In genomic region chr11:117958197-117958596, GRCm38 (mm10) we compare ENCODE assay signal across 12 mouse cellular contexts. TPM values are rescaled to one million over a fixed set of nuclear protein-coding genes. Genes with fewer than 3 reads are reported as not detected.
DNase-seq lines count a peak whose midpoint lies in the region; ATAC-seq and TF ChIP-seq lines count a peak whose summit lies in the region.
"Had no signal": no experiment of that assay in that cellular context is flagged by ENCODE, and none has a peak within 500 bp of the region (broad histone marks: within the 10 kb centered on the region; RNA-seq: fewer than 3 reads in every experiment).

No protein-coding gene starts in this region.

- no peaks in the 10 kb centered on the region for H3K36me3 ChIP-seq in forebrain, embryonic 10.5 days (replicated peaks)
- H3K36me3 ChIP-seq in forebrain, embryonic 16.5 days (ENCODE audit: control insufficient read depth, insufficient read depth), result no peaks in the 10 kb centered on the region
- no peaks in the 10 kb centered on the region for H3K36me3 ChIP-seq in liver, adult 2 months (ENCODE audit: control insufficient read depth, insufficient read depth, low read length)
- H3K36me3 ChIP-seq in liver, embryonic 11.5 days (ENCODE audit: control insufficient read depth, insufficient read depth, low read length), result no peaks in the 10 kb centered on the region
- H3K36me3 ChIP-seq in thymus, adult 2 months (ENCODE audit: control insufficient read depth, insufficient read depth, low read length), result no peaks in the 10 kb centered on the region
- H3K36me3 ChIP-seq: neural tube, embryonic 12.5 days had no signal

- H3K79me2 ChIP-seq in liver, adult 2 months (ENCODE audit: control insufficient read depth, insufficient read depth, low read length), result no peaks in the 10 kb centered on the region

- no peak overlapping the region for H3K4me2 ChIP-seq in forebrain, embryonic 16.5 days (ENCODE audit: low read length)
- no peak overlapping the region for H3K4me2 ChIP-seq in liver, embryonic 11.5 days
- H3K4me2 ChIP-seq: midbrain, embryonic 11.5 days; neural tube, embryonic 12.5 days had no signal

- no peak for ATAC-seq in forebrain, embryonic 16.5 days
- no peak for ATAC-seq in liver, embryonic 11.5 days (replicated peaks; ENCODE audit: low FRiP score)
- peak; percentile 17 for ATAC-seq in megakaryocyte progenitor cell, adult 5-6 weeks (replicated peaks; ENCODE audit: poor library complexity)
- ATAC-seq: forebrain, postnatal 0 days; intestine, embryonic 16.5 days had no signal

- TF ChIP-seq POLR2A in liver, adult 2 months (IDR thresholded peaks at IDR 0.05; ENCODE audit: extremely low read depth, insufficient read depth, low read length), result no peak
- no peak for TF ChIP-seq POLR2A in cerebellum, adult 2 months (IDR thresholded peaks at IDR 0.05; ENCODE audit: borderline replicate concordance, insufficient read depth, low read length)
- no peak for TF ChIP-seq POLR2A in thymus, adult 2 months (IDR thresholded peaks at IDR 0.05; ENCODE audit: control insufficient read depth, extremely low read depth, insufficient read depth, low read length, poor library complexity)

- H3K27me3 ChIP-seq in forebrain, embryonic 10.5 days (ENCODE audit: poor library complexity, severe bottlenecking), result 0 out of 2 replicates have a peak, but pooled peaks cover 11% of the 10 kb centered on the region
- no peaks in the 10 kb centered on the region for H3K27me3 ChIP-seq in forebrain, embryonic 16.5 days (replicated peaks; ENCODE audit: control insufficient read depth, insufficient read depth, low read length)
- no peaks in the 10 kb centered on the region for H3K27me3 ChIP-seq in liver, adult 2 months (ENCODE audit: control insufficient read depth, insufficient read depth, low read length)
- peaks cover 10% of the 10 kb centered on the region; the same call in 1 of the 2 replicates for H3K27me3 ChIP-seq in liver, embryonic 11.5 days (replicated peaks; ENCODE audit: control insufficient read depth, insufficient read depth, low read length)
- H3K27me3 ChIP-seq in cerebellum, adult 2 months (ENCODE audit: control insufficient read depth, insufficient read depth, low read length), result no peaks in the 10 kb centered on the region
- H3K27me3 ChIP-seq in thymus, adult 2 months (ENCODE audit: control insufficient read depth, insufficient read depth, low read length), result no peaks in the 10 kb centered on the region
- H3K27me3 ChIP-seq: neural tube, embryonic 12.5 days had no signal

- H3K9me3 ChIP-seq in forebrain, embryonic 10.5 days, result no peaks in the 10 kb centered on the region
- H3K9me3 ChIP-seq in forebrain, embryonic 16.5 days (ENCODE audit: control insufficient read depth, low read length), result no peaks in the 10 kb centered on the region
- no peaks in the 10 kb centered on the region for H3K9me3 ChIP-seq in liver, embryonic 11.5 days (ENCODE audit: control insufficient read depth, low read length)
- H3K9me3 ChIP-seq: neural tube, embryonic 12.5 days had no signal

- no peak overlapping the region for H3K4me3 ChIP-seq in forebrain, embryonic 10.5 days
- no peak overlapping the region for H3K4me3 ChIP-seq in forebrain, embryonic 16.5 days (replicated peaks; ENCODE audit: low read length)
- H3K4me3 ChIP-seq in liver, adult 2 months (ENCODE audit: insufficient read depth, low read depth, low read length), result no peak overlapping the region
- no peak overlapping the region for H3K4me3 ChIP-seq in liver, embryonic 11.5 days (ENCODE audit: low read depth, low read length)
- H3K4me3 ChIP-seq in cerebellum, adult 2 months (replicated peaks; ENCODE audit: insufficient read depth, low read depth, low read length), result no peak overlapping the region
- no peak overlapping the region for H3K4me3 ChIP-seq in thymus, adult 2 months (ENCODE audit: control insufficient read depth, insufficient read depth, low read length)
- H3K4me3 ChIP-seq: neural tube, embryonic 12.5 days had no signal

- TF ChIP-seq CTCF in liver, adult 2 months (IDR thresholded peaks at IDR 0.05; ENCODE audit: low read depth, low read length), result no peak
- no peak for TF ChIP-seq CTCF in cerebellum, adult 2 months (IDR thresholded peaks at IDR 0.05; ENCODE audit: borderline replicate concordance, insufficient read depth, low read depth, low read length)
- TF ChIP-seq CTCF in thymus, adult 2 months (IDR thresholded peaks at IDR 0.05; ENCODE audit: borderline replicate concordance, control insufficient read depth, extremely low read depth, insufficient read depth, low read length, poor library complexity), result no peak

- no peak overlapping the region for H3K9ac ChIP-seq in forebrain, embryonic 16.5 days (replicated peaks; ENCODE audit: low read depth, low read length)
- H3K9ac ChIP-seq in liver, adult 2 months (ENCODE audit: low read depth, low read length), result no peak overlapping the region
- H3K9ac ChIP-seq in liver, embryonic 11.5 days (ENCODE audit: low read depth, low read length), result no peak overlapping the region
- H3K9ac ChIP-seq: forebrain, postnatal 0 days; neural tube, embryonic 12.5 days had no signal

- WGBS in forebrain, embryonic 10.5 days, result 78% methylated on average over 7 of the region's 7 CpGs
- WGBS in forebrain, embryonic 16.5 days, result 35% methylated on average over 7 of the region's 7 CpGs
- WGBS in liver, adult 2 months, result 19% methylated on average over 7 of the region's 7 CpGs
- 59% methylated on average over 7 of the region's 7 CpGs for WGBS in liver, embryonic 11.5 days
- 74% methylated on average over 7 of the region's 7 CpGs for WGBS in cerebellum, adult 2 months
- WGBS in thymus, adult 2 months, result 60% methylated on average over 7 of the region's 7 CpGs

- peak overlapping the region; percentile 46; the same call in 1 of the 2 replicates for H3K27ac ChIP-seq in forebrain, embryonic 10.5 days
- no peak overlapping the region for H3K27ac ChIP-seq in forebrain, embryonic 16.5 days (ENCODE audit: low read length)
- H3K27ac ChIP-seq in liver, adult 2 months (replicated peaks; ENCODE audit: insufficient read depth, low read depth, low read length), result peak overlapping the region; percentile 19
- H3K27ac ChIP-seq in liver, embryonic 11.5 days (ENCODE audit: low read depth, low read length), result no peak overlapping the region
- H3K27ac ChIP-seq in cerebellum, adult 2 months (ENCODE audit: insufficient read depth, low read length), result no peak overlapping the region
- H3K27ac ChIP-seq in thymus, adult 2 months (ENCODE audit: control insufficient read depth, insufficient read depth, low read length), result no peak overlapping the region
- H3K27ac ChIP-seq: neural tube, embryonic 12.5 days had no signal

- no peak for DNase-seq in forebrain, embryonic 10.5 days (ENCODE audit: extremely low spot score, low spot score)
- DNase-seq in liver, adult 2 months (ENCODE audit: extremely low read depth, low read depth, low spot score), result peak; percentile 86
- no peak for DNase-seq in liver, embryonic 11.5 days (ENCODE audit: low spot score)
- peak; percentile 81 to 89 for DNase-seq in adrenal gland, postnatal 36 days
- no peak for DNase-seq in cerebellum, adult 2 months
- DNase-seq in thymus, adult 2 months, result no peak
- DNase-seq: forebrain, postnatal 0 days had no signal

- peaks cover 73% of the 10 kb centered on the region for H3K4me1 ChIP-seq in forebrain, embryonic 10.5 days
- peaks cover 30% of the 10 kb centered on the region for H3K4me1 ChIP-seq in forebrain, embryonic 16.5 days (replicated peaks; ENCODE audit: control insufficient read depth, insufficient read depth, low read length)
- H3K4me1 ChIP-seq in liver, adult 2 months (ENCODE audit: control insufficient read depth, insufficient read depth, low read length), result peaks cover 31% of the 10 kb centered on the region
- H3K4me1 ChIP-seq in liver, embryonic 11.5 days (replicated peaks; ENCODE audit: control insufficient read depth, insufficient read depth, low read length), result peaks cover 24% of the 10 kb centered on the region
- no peaks in the 10 kb centered on the region; the same call in 1 of the 2 replicates for H3K4me1 ChIP-seq in cerebellum, adult 2 months (ENCODE audit: control insufficient read depth, insufficient read depth, low read length)
- peaks cover 56% of the 10 kb centered on the region for H3K4me1 ChIP-seq in thymus, adult 2 months (replicated peaks; ENCODE audit: control insufficient read depth, insufficient read depth, low read length)

RNA-seq across cellular contexts. Expression of gene Socs3, which starts 11.7 kb away (rescaled TPM):
- polyA plus RNA-seq in forebrain, embryonic 10.5 days (2016; fragmentation: Nextera tagmentation; extraction: Ambion mirVana), result 13.6 and 14.7 TPM in 2 replicates
- polyA plus RNA-seq in forebrain, embryonic 16.5 days (2015; fragmentation: Nextera tagmentation; extraction: Ambion mirVana), result 11.7 and 13.7 TPM in 2 replicates
- total RNA-seq in liver, adult 2 months (2014; rRNA removed), result 2.0 and 2.4 TPM in 2 replicates
- 4.0 and 7.5 TPM in 2 replicates for polyA plus RNA-seq in liver, adult 2 months (2012; rRNA removed)
- 3.7 and 4.6 TPM in 2 replicates for polyA plus RNA-seq in liver, embryonic 11.5 days (2014; fragmentation: Nextera tagmentation; extraction: Ambion mirVana)
- 10 to 100 TPM in 1 of 2 experiments, 1 to 10 TPM in 1; 6.6 to 17.5 TPM for total RNA-seq in adrenal gland, postnatal 36 days (2021)
- total RNA-seq in megakaryocyte progenitor cell, adult 5-6 weeks (2015), result 0.76 and 0.96 TPM in 2 replicates
- 0.79 and 1.1 TPM in 2 replicates for total RNA-seq in megakaryocyte progenitor cell, adult 5-6 weeks (2017)
- 1.6 and 2.1 TPM in 2 replicates for polyA plus RNA-seq in cerebellum, adult 2 months (2012; rRNA removed)
- 44.3 and 45.7 TPM in 2 replicates for polyA plus RNA-seq in thymus, adult 2 months (2012; rRNA removed)

RNA-seq across cellular contexts. Expression of gene Pgs1, which starts 27.9 kb away (rescaled TPM):
- 43.8 and 44.7 TPM in 2 replicates for polyA plus RNA-seq in forebrain, embryonic 10.5 days (2016; fragmentation: Nextera tagmentation; extraction: Ambion mirVana)
- 56.9 and 58.1 TPM in 2 replicates for polyA plus RNA-seq in forebrain, embryonic 16.5 days (2015; fragmentation: Nextera tagmentation; extraction: Ambion mirVana)
- total RNA-seq in liver, adult 2 months (2014; rRNA removed), result 4.7 and 5.0 TPM in 2 replicates
- 17.8 and 22.1 TPM in 2 replicates for polyA plus RNA-seq in liver, adult 2 months (2012; rRNA removed)
- 31.5 and 31.9 TPM in 2 replicates for polyA plus RNA-seq in liver, embryonic 11.5 days (2014; fragmentation: Nextera tagmentation; extraction: Ambion mirVana)
- 10 to 100 TPM; 54.7 to 58.7 TPM for total RNA-seq in adrenal gland, postnatal 36 days (2021)
- total RNA-seq in megakaryocyte progenitor cell, adult 5-6 weeks (2015), result 13.0 and 14.7 TPM in 2 replicates
- 15.6 and 18.7 TPM in 2 replicates for total RNA-seq in megakaryocyte progenitor cell, adult 5-6 weeks (2017)
- 70.5 and 76.5 TPM in 2 replicates for polyA plus RNA-seq in cerebellum, adult 2 months (2012; rRNA removed)
- polyA plus RNA-seq in thymus, adult 2 months (2012; rRNA removed), result 89.1 and 89.5 TPM in 2 replicates

Comparison
In these comparisons a context has a peak if more than half of its experiments do, and no peak if none do; other contexts are left out.
1. DNase-seq: peak in liver, adult 2 months (single experiment) and adrenal gland, postnatal 36 days (2 of 2); none in forebrain, embryonic 10.5 days (single experiment), liver, embryonic 11.5 days (single experiment), cerebellum, adult 2 months (0 of 2) and thymus, adult 2 months (single experiment).
2. H3K27ac ChIP-seq: peak in forebrain, embryonic 10.5 days (single experiment) and liver, adult 2 months (single experiment); none in forebrain, embryonic 16.5 days (single experiment), liver, embryonic 11.5 days (single experiment), cerebellum, adult 2 months (single experiment) and thymus, adult 2 months (single experiment).